Mouse (Mus musculus) kidney, embryonic 15.5 days (tissue): ENCODE measurements around the gene Cnn2. TPM values are rescaled to one million over a fixed set of nuclear protein-coding genes. Genes with fewer than 3 reads are reported as not detected.
"Not testable (repeated sequence)": the region's sequence is repeated elsewhere in the genome, so short reads cannot be mapped to it uniquely, and the experiment has no call there.

ENCODE experiments used
- ATAC-seq: fragments of 200-750 bp; cut with Nextera tagmentation; replicated peaks from 2 replicates; pipeline ENCODE4 v1.8.0; 2017; ENCODE audit warnings: moderate TSS enrichment; ENCODE audit not compliant: low FRiP score
- H3K27ac ChIP-seq: fragments of 300-500 bp; sonication (generic); 2 replicates; pipeline ENCODE4 v1.5.1; 2015; ENCODE audit warnings: mild to moderate bottlenecking, inconsistent platforms
- H3K27me3 ChIP-seq: fragments of 300-500 bp; sonication (generic); 2 replicates; pipeline ENCODE4 v1.6.1; 2015; ENCODE audit warnings: inconsistent platforms
- H3K36me3 ChIP-seq: fragments of 300-500 bp; sonication (generic); 2 replicates; pipeline ENCODE4 v1.6.1; 2015; ENCODE audit warnings: inconsistent platforms
- H3K4me1 ChIP-seq: fragments of 300-500 bp; sonication (generic); 2 replicates; pipeline ENCODE4 v1.6.1; 2015; ENCODE audit warnings: inconsistent platforms
- H3K4me2 ChIP-seq: fragments of 300-500 bp; sonication (generic); 2 replicates; pipeline ENCODE4 v1.6.1; 2015; ENCODE audit warnings: moderate library complexity, mild to moderate bottlenecking, inconsistent platforms
- H3K4me3 ChIP-seq: fragments of 300-500 bp; sonication (generic); replicated peaks from 2 replicates; pipeline ENCODE4 v1.5.1; 2015; ENCODE audit warnings: mild to moderate bottlenecking, inconsistent platforms
- H3K9ac ChIP-seq: fragments of 300-500 bp; sonication (generic); 2 replicates; pipeline ENCODE4 v1.6.1; 2015; ENCODE audit warnings: mild to moderate bottlenecking, inconsistent platforms
- H3K9me3 ChIP-seq: fragments of 300-500 bp; sonication (generic); replicated peaks from 2 replicates; pipeline ENCODE4 v1.6.1; 2016; ENCODE audit warnings: inconsistent platforms
- WGBS: fragments of 180-500 bp; shearing (Covaris S2); methylation state at CpG from one replicate; pipeline ENCODE4 v1.1.7; 2015; ENCODE audit warnings: mixed read lengths; 5-methylcytosine and 5-hydroxymethylcytosine counted together
- polyA plus RNA-seq: library from polyadenylated mRNA; unstranded; fragments of >200 nt; fragmentation: Nextera tagmentation; extraction: Ambion mirVana; gene quantifications from 2 replicates; pipeline ENCODE4 v1.2.1, GENCODE M21; 2015

Cnn2 gene
- polyA plus RNA-seq, 1 experiment from 2014 or later, result 292 TPM

GRCm38 (mm10) chr10:79956643-79957154 lies 31.7 kb upstream of the Cnn2 start:
- H3K36me3 ChIP-seq, result peaks cover 27% of the 10 kb centered on the region
- WGBS, result 31% methylated on average over 4 of the region's 4 CpGs
- no peak overlapping the region for H3K9ac ChIP-seq

GRCm38 (mm10) chr10:79958140-79958816 lies 30.1 kb upstream of the Cnn2 start:
- peaks cover 29% of the 10 kb centered on the region for H3K36me3 ChIP-seq
- WGBS, result 8% methylated on average over 21 of the region's 21 CpGs
- H3K4me1 ChIP-seq, result peaks cover 36% of the 10 kb centered on the region
- no peaks in the 10 kb centered on the region for H3K27me3 ChIP-seq
- H3K9ac ChIP-seq, result 0 out of 2 replicates have a peak overlapping the region, but pooled peaks have one; percentile 17
- H3K4me2 ChIP-seq, result peak overlapping the region; percentile 38; the same call in 1 of the 2 replicates
- H3K9me3 ChIP-seq, result no peaks in the 10 kb centered on the region
- H3K27ac ChIP-seq, result peak overlapping the region; percentile 58; the same call in 1 of the 2 replicates
- H3K4me3 ChIP-seq, result no peak overlapping the region
- ATAC-seq, result 0 out of 2 replicates have a peak, but pooled peaks have one; percentile 8

More at GRCm38 (mm10) chr10:79956643-79957154, 31.7 kb upstream of the Cnn2 start:
- no peak overlapping the region for H3K27ac ChIP-seq
- no peaks in the 10 kb centered on the region for H3K27me3 ChIP-seq
- ATAC-seq, result no peak
- H3K4me1 ChIP-seq, result peaks cover 36% of the 10 kb centered on the region
- H3K4me2 ChIP-seq, result no peak overlapping the region
- no peaks in the 10 kb centered on the region for H3K9me3 ChIP-seq
- no peak overlapping the region for H3K4me3 ChIP-seq

GRCm38 (mm10) chr10:79959412-79959811 lies 29.0 kb upstream of the Cnn2 start:
- H3K27me3 ChIP-seq, H3K9me3 ChIP-seq, H3K27ac ChIP-seq, ATAC-seq, H3K9ac ChIP-seq: not testable (repeated sequence)
- WGBS, result 31% methylated on average over 10 of the region's 10 CpGs
- Histone ChIP-seq H3K4me2 (peak overlapping the region; percentile 83), H3K36me3 (peaks cover 32% of the 10 kb centered on the region), H3K4me1 (peaks cover 36% of the 10 kb centered on the region), H3K4me3 (peak overlapping the region; percentile 99)

- peak within 1 kb of the TSS; percentile 92 for H3K9ac ChIP-seq
- peaks cover 38% of the 10 kb centered on the region for H3K36me3 ChIP-seq
- no peaks in the 10 kb centered on the region for H3K27me3 ChIP-seq
- peaks cover 36% of the 10 kb centered on the region for H3K4me1 ChIP-seq
- H3K27ac ChIP-seq, result peak within 1 kb of the TSS; percentile 82
- WGBS, result under 1% methylated on average over 61 of the region's 61 CpGs
- peak within 1 kb of the TSS; percentile 83 for H3K4me2 ChIP-seq
- H3K9me3 ChIP-seq, result no peaks in the 10 kb centered on the region
- ATAC-seq, result peak; percentile 94
- peak within 1 kb of the TSS; percentile 99 for H3K4me3 ChIP-seq
Observed at GRCm38 (mm10) chr10:79959847-79960601, 28.4 kb upstream of the Cnn2 start, which contains the start of gene Wdr18. TSS of gene Wdr18 (plus strand) at chr10:79960152.

- 13% methylated on average over 10 of the region's 10 CpGs for WGBS
- no peaks in the 10 kb centered on the region for H3K9me3 ChIP-seq
- H3K4me1 ChIP-seq, result peaks cover 34% of the 10 kb centered on the region
- H3K4me3 ChIP-seq, result peak overlapping the region; percentile 99
- ATAC-seq, result no peak
- H3K4me2 ChIP-seq, result peak overlapping the region; percentile 83
- peaks cover 46% of the 10 kb centered on the region for H3K36me3 ChIP-seq
- H3K9ac ChIP-seq, result peak overlapping the region; percentile 92
- H3K27ac ChIP-seq, result peak overlapping the region; percentile 82; the same call in 1 of the 2 replicates
- no peaks in the 10 kb centered on the region for H3K27me3 ChIP-seq
Observed at GRCm38 (mm10) chr10:79960671-79961294, 27.6 kb upstream of the Cnn2 start.

GRCm38 (mm10) chr10:79964727-79965126 lies 23.7 kb upstream of the Cnn2 start:
- 95% methylated on average over 7 of the region's 7 CpGs for WGBS
- no peaks in the 10 kb centered on the region for H3K9me3 ChIP-seq
- no peak overlapping the region for H3K9ac ChIP-seq
- no peak for ATAC-seq
- H3K36me3 ChIP-seq, result peaks cover 76% of the 10 kb centered on the region
- H3K4me2 ChIP-seq, result no peak overlapping the region
- H3K27me3 ChIP-seq, result 0 out of 2 replicates have a peak, but pooled peaks cover 2% of the 10 kb centered on the region
- peaks cover 11% of the 10 kb centered on the region for H3K4me1 ChIP-seq
- H3K27ac ChIP-seq, result no peak overlapping the region
- H3K4me3 ChIP-seq, result no peak overlapping the region

- Histone ChIP-seq H3K9ac (no peak overlapping the region), H3K27me3 (0 out of 2 replicates have a peak, but pooled peaks cover 7% of the 10 kb centered on the region), H3K27ac (no peak overlapping the region), H3K4me1 (peaks cover 11% of the 10 kb centered on the region), H3K36me3 (peaks cover 76% of the 10 kb centered on the region), H3K9me3 (no peaks in the 10 kb centered on the region), H3K4me2 (no peak overlapping the region), H3K4me3 (no peak overlapping the region)
- no peak for ATAC-seq
- WGBS, result 82% methylated on average over 5 of the region's 5 CpGs
Observed at GRCm38 (mm10) chr10:79965325-79965724, 23.1 kb upstream of the Cnn2 start.

- Histone ChIP-seq H3K4me2 (no peak overlapping the region), H3K4me3 (no peak overlapping the region), H3K9me3 (no peaks in the 10 kb centered on the region), H3K36me3 (peaks cover 69% of the 10 kb centered on the region), H3K9ac (no peak overlapping the region), H3K27me3 (peaks cover 21% of the 10 kb centered on the region), H3K4me1 (peaks cover 15% of the 10 kb centered on the region), H3K27ac (no peak overlapping the region)
- no peak for ATAC-seq
- WGBS, result 91% methylated on average over 5 of the region's 5 CpGs
Observed at GRCm38 (mm10) chr10:79966886-79967400, 21.4 kb upstream of the Cnn2 start.

- H3K27ac ChIP-seq, result no peak overlapping the region
- peaks cover 29% of the 10 kb centered on the region for H3K27me3 ChIP-seq
- no peak overlapping the region for H3K4me3 ChIP-seq
- no peak overlapping the region for H3K9ac ChIP-seq
- no peak for ATAC-seq
- H3K4me2 ChIP-seq, result no peak overlapping the region
- 86% methylated on average over 1 of the region's 1 CpGs for WGBS
- H3K9me3 ChIP-seq, result no peaks in the 10 kb centered on the region
- H3K36me3 ChIP-seq, result peaks cover 56% of the 10 kb centered on the region
- peaks cover 20% of the 10 kb centered on the region for H3K4me1 ChIP-seq
Observed at GRCm38 (mm10) chr10:79968181-79968580, 20.2 kb upstream of the Cnn2 start.

- H3K4me2 ChIP-seq, result no peak overlapping the region
- no peak overlapping the region for H3K27ac ChIP-seq
- H3K9ac ChIP-seq, result no peak overlapping the region
- no peaks in the 10 kb centered on the region for H3K9me3 ChIP-seq
- peaks cover 20% of the 10 kb centered on the region for H3K4me1 ChIP-seq
- H3K36me3 ChIP-seq, result peaks cover 52% of the 10 kb centered on the region
- H3K27me3 ChIP-seq, result peaks cover 29% of the 10 kb centered on the region
- no peak overlapping the region for H3K4me3 ChIP-seq
- 7% methylated on average over 3 of the region's 3 CpGs for WGBS
- ATAC-seq, result no peak
Observed at GRCm38 (mm10) chr10:79969124-79969568, 19.2 kb upstream of the Cnn2 start.

GRCm38 (mm10) chr10:79970415-79971182 lies 17.8 kb upstream of the Cnn2 start, which contains the start of gene Grin3b:
TSS of gene Grin3b (plus strand) at chr10:79970715.
- Histone ChIP-seq H3K9me3 (no peaks in the 10 kb centered on the region), H3K36me3 (peaks cover 51% of the 10 kb centered on the region), H3K9ac (peak within 1 kb of the TSS; percentile 47), H3K4me3 (peak within 1 kb of the TSS; percentile 45), H3K27ac (no peak within 1 kb of the TSS), H3K27me3 (peaks cover 29% of the 10 kb centered on the region), H3K4me2 (peak within 1 kb of the TSS; percentile 92), H3K4me1 (peaks cover 23% of the 10 kb centered on the region)
- WGBS, result 8% methylated on average over 46 of the region's 47 CpGs
- peak; percentile 16; the same call in 1 of the 2 replicates for ATAC-seq
